Mouse (Mus musculus): ENCODE results near the gene Naa80.

DNA sequence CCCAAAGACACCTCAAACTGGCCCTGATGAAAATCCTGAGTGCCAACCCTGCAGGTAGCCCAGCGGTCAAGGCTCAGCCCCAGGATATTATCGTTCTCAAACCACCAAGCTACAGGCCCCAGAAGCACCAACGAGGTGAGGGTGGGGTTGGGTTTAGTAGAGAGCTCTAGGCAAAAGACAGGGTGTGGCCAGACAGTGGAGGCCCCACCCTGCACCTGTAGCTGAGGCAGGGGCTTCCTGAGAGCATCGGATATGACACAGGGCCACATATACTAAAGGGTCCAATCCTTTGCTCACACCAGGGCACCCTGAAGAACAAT, 50.7 kb downstream of the Naa80 start:
- TF ChIP-seq CTCF (IDR thresholded peaks at IDR 0.05; ENCODE audit: low read depth) (no peak), EP300 (IDR thresholded peaks at IDR 0.05; ENCODE audit: low read depth) (no peak)

All from heart, postnatal 0 days (tissue).